Mouse (Mus musculus): ENCODE measurements at regions not wholly inside any gene's neighbourhood (a gene's known extent, or its start where the extent isn't known, plus 50 kb on each side); places are given as distances from the start of the nearest gene placed in this dataset.

GRCm38 (mm10) chr15:61812671-61813070 lies 889.9 kb upstream of the A1bg start:
- no peak overlapping the region for H3K27ac ChIP-seq (replicated peaks)
- H3K36me3 ChIP-seq (ENCODE audit: control insufficient read depth, insufficient read depth, low read length), result no peaks in the 10 kb centered on the region
- WGBS, result 77% methylated on average over 2 of the region's 2 CpGs
- no peak for ATAC-seq (ENCODE audit: low FRiP score, low TSS enrichment)
- no peak overlapping the region for H3K4me2 ChIP-seq (replicated peaks; ENCODE audit: low read depth)
- no peaks in the 10 kb centered on the region for H3K27me3 ChIP-seq (ENCODE audit: control insufficient read depth, insufficient read depth, low read length)
- no peak overlapping the region for H3K4me3 ChIP-seq (ENCODE audit: low read depth, low read length)
- no peak for DNase-seq (ENCODE audit: low spot score)
- TF ChIP-seq CTCF (IDR thresholded peaks at IDR 0.05; ENCODE audit: low read depth), result no peak
- TF ChIP-seq EP300 (optimal IDR thresholded peaks at IDR 0.05), result no peak
- H3K4me1 ChIP-seq (replicated peaks; ENCODE audit: control insufficient read depth, insufficient read depth), result no peaks in the 10 kb centered on the region
- no peak overlapping the region for H3K9ac ChIP-seq (ENCODE audit: low read length)
- no peaks in the 10 kb centered on the region for H3K9me3 ChIP-seq (ENCODE audit: control insufficient read depth, low read length)

GRCm38 (mm10) chr15:61805379-61805778 lies 882.6 kb upstream of the A1bg start:
- TF ChIP-seq EP300 (optimal IDR thresholded peaks at IDR 0.05) (no peak), CTCF (IDR thresholded peaks at IDR 0.05; ENCODE audit: low read depth) (no peak)
- no peak overlapping the region for H3K4me3 ChIP-seq (ENCODE audit: low read depth, low read length)
- no peaks in the 10 kb centered on the region for H3K9me3 ChIP-seq (ENCODE audit: control insufficient read depth, low read length)
- WGBS, result 49% methylated on average over 2 of the region's 2 CpGs
- DNase-seq (ENCODE audit: low spot score) (no peak), ATAC-seq (ENCODE audit: low FRiP score, low TSS enrichment) (no peak)
- no peaks in the 10 kb centered on the region for H3K36me3 ChIP-seq (ENCODE audit: control insufficient read depth, insufficient read depth, low read length)
- no peak overlapping the region for H3K4me2 ChIP-seq (replicated peaks; ENCODE audit: low read depth)
- H3K4me1 ChIP-seq (replicated peaks; ENCODE audit: control insufficient read depth, insufficient read depth), result no peaks in the 10 kb centered on the region
- H3K27me3 ChIP-seq (ENCODE audit: control insufficient read depth, insufficient read depth, low read length), result no peaks in the 10 kb centered on the region
- no peak overlapping the region for H3K9ac ChIP-seq (ENCODE audit: low read length)
- H3K27ac ChIP-seq (replicated peaks), result no peak overlapping the region

DNA sequence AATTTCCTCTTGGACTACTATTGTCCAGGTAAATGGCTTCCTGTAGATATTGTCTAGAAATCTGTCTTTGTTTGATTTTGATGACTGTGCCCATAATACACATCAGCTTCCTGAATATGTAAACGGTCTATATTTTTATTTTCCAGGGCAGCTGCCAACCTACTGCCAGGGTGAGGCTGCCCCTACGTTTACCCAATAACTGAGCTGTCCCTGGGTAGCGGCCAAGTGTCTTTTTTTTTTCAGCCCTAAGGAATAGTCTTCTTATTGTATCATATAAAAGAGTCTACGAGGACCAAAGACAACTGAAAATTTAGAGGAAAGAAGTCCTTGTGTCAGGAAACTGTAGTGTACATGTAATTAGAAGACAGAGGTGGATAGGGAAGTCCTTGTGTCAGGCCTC lies 877.3 kb upstream of the A1bg start:
- no peak for TF ChIP-seq CTCF (IDR thresholded peaks at IDR 0.05; ENCODE audit: low read depth)
- no peak for TF ChIP-seq EP300 (optimal IDR thresholded peaks at IDR 0.05)
- H3K9ac ChIP-seq (ENCODE audit: low read length), result no peak overlapping the region
- no peaks in the 10 kb centered on the region for H3K4me1 ChIP-seq (replicated peaks; ENCODE audit: control insufficient read depth, insufficient read depth)

DNA sequence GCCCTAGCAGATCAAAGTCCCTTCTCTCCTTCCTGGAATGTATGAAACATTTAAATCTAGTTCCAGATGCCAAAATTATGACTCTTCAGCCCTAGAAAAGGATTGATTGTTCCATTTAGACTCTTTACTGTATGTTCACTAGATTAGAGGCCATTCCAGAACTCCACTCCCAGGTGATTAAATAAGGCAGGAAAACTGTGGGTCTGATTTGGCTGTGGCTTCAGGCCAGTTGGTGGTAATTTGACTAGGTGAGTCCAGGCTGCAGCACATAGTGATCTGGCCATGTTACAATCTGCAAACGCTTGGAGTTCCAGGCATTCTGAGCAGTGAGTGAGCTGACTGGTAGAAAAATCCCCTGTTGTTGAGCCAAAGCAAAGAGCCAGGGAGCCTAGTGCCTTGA lies 875.0 kb upstream of the A1bg start:
- H3K4me1 ChIP-seq (replicated peaks; ENCODE audit: control insufficient read depth, insufficient read depth), result no peaks in the 10 kb centered on the region
- H3K4me2 ChIP-seq (replicated peaks; ENCODE audit: low read depth), result no peak overlapping the region
- DNase-seq (ENCODE audit: low spot score) (peak; percentile 26), ATAC-seq (ENCODE audit: low FRiP score, low TSS enrichment) (0 out of 2 replicates have a peak, but pooled peaks have one; percentile 54)
- no peak overlapping the region for H3K27ac ChIP-seq (replicated peaks)
- TF ChIP-seq EP300 (optimal IDR thresholded peaks at IDR 0.05), result no peak
- TF ChIP-seq CTCF (IDR thresholded peaks at IDR 0.05; ENCODE audit: low read depth), result no peak
- no peak overlapping the region for H3K9ac ChIP-seq (ENCODE audit: low read length)
- no peaks in the 10 kb centered on the region for H3K9me3 ChIP-seq (ENCODE audit: control insufficient read depth, low read length)
- no peak overlapping the region for H3K4me3 ChIP-seq (ENCODE audit: low read depth, low read length)
- WGBS, result 38% methylated on average over 1 of the region's 1 CpGs
- no peaks in the 10 kb centered on the region for H3K36me3 ChIP-seq (ENCODE audit: control insufficient read depth, insufficient read depth, low read length)
- no peaks in the 10 kb centered on the region for H3K27me3 ChIP-seq (ENCODE audit: control insufficient read depth, insufficient read depth, low read length)

More for the DNA sequence above, 877.3 kb upstream of the A1bg start:
- H3K36me3 ChIP-seq (ENCODE audit: control insufficient read depth, insufficient read depth, low read length), result no peaks in the 10 kb centered on the region
- H3K27me3 ChIP-seq (ENCODE audit: control insufficient read depth, insufficient read depth, low read length), result no peaks in the 10 kb centered on the region
- no peak for DNase-seq (ENCODE audit: low spot score)
- no peak overlapping the region for H3K27ac ChIP-seq (replicated peaks)
- no peak overlapping the region for H3K4me2 ChIP-seq (replicated peaks; ENCODE audit: low read depth)
- WGBS, result 51% methylated on average over 4 of the region's 4 CpGs
- ATAC-seq (ENCODE audit: low FRiP score, low TSS enrichment), result no peak
- no peak overlapping the region for H3K4me3 ChIP-seq (ENCODE audit: low read depth, low read length)
- H3K9me3 ChIP-seq (ENCODE audit: control insufficient read depth, low read length), result no peaks in the 10 kb centered on the region

GRCm38 (mm10) chr15:61794506-61794905 lies 871.7 kb upstream of the A1bg start:
- no peak overlapping the region for H3K27ac ChIP-seq (replicated peaks)
- H3K4me1 ChIP-seq (replicated peaks; ENCODE audit: control insufficient read depth, insufficient read depth), result no peaks in the 10 kb centered on the region
- H3K9ac ChIP-seq (ENCODE audit: low read length), result no peak overlapping the region
- H3K9me3 ChIP-seq (ENCODE audit: control insufficient read depth, low read length), result no peaks in the 10 kb centered on the region
- TF ChIP-seq EP300 (optimal IDR thresholded peaks at IDR 0.05), result no peak
- no peak for TF ChIP-seq CTCF (IDR thresholded peaks at IDR 0.05; ENCODE audit: low read depth)
- ATAC-seq (ENCODE audit: low FRiP score, low TSS enrichment) (no peak), DNase-seq (ENCODE audit: low spot score) (no peak)
- WGBS, result 29% methylated on average over 3 of the region's 3 CpGs
- no peaks in the 10 kb centered on the region for H3K36me3 ChIP-seq (ENCODE audit: control insufficient read depth, insufficient read depth, low read length)
- H3K27me3 ChIP-seq (ENCODE audit: control insufficient read depth, insufficient read depth, low read length), result no peaks in the 10 kb centered on the region
- H3K4me3 ChIP-seq (ENCODE audit: low read depth, low read length), result no peak overlapping the region
- no peak overlapping the region for H3K4me2 ChIP-seq (replicated peaks; ENCODE audit: low read depth)

DNA sequence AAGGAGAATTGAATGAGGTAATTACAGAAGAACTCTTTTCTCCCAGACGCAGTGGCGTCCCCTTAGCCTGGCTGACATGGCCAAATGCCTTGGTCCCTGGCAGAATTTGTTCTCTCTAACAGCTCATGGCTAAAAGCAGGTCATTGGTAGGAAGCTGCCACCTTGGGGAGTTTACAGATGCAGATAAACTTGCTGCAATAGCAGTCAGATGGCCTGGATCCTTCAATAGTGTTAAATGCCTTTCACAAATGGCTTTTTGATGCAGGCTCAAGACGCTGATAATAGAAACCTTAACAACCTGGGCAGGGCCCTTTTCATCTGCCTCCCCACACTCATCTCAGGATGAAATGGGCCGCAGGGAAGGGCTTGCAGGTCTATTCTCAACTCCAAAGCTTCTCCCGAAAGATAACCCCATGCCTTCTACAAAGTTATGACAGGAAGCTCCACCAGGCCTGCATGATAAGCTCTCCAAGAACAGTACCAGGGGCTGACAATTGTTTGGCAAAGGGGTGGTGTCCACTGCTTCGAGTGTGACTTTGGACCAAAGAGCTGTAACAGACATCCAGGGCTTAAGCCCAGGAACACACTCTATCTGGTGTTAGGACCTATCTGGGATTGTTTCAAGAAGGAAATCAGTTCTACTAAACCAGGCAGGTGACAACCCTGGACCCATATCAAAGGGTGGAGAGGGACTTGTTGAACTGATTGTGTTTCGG lies 867.2 kb upstream of the A1bg start:
- H3K9me3 ChIP-seq (ENCODE audit: control insufficient read depth, low read length), result no peaks in the 10 kb centered on the region

More for the DNA sequence above, 867.2 kb upstream of the A1bg start:
- Histone ChIP-seq H3K4me2 (replicated peaks; ENCODE audit: low read depth) (no peak overlapping the region), H3K36me3 (ENCODE audit: control insufficient read depth, insufficient read depth, low read length) (no peaks in the 10 kb centered on the region), H3K27ac (replicated peaks) (no peak overlapping the region), H3K4me3 (ENCODE audit: low read depth, low read length) (no peak overlapping the region), H3K27me3 (ENCODE audit: control insufficient read depth, insufficient read depth, low read length) (no peaks in the 10 kb centered on the region), H3K4me1 (replicated peaks; ENCODE audit: control insufficient read depth, insufficient read depth) (no peaks in the 10 kb centered on the region), H3K9ac (ENCODE audit: low read length) (no peak overlapping the region)
- TF ChIP-seq EP300 (optimal IDR thresholded peaks at IDR 0.05) (no peak), CTCF (IDR thresholded peaks at IDR 0.05; ENCODE audit: low read depth) (no peak)
- WGBS, result 62% methylated on average over 7 of the region's 7 CpGs
- no peak for ATAC-seq (ENCODE audit: low FRiP score, low TSS enrichment)
- peak; percentile 16 for DNase-seq (ENCODE audit: low spot score)

All from stomach, postnatal 0 days (tissue).